Mouse (Mus musculus) forebrain, postnatal 0 days (tissue): ENCODE data around the gene Cdt1. TPM values are rescaled to one million over a fixed set of nuclear protein-coding genes. Genes with fewer than 3 reads are reported as not detected.
A peak's percentile ranks its signal among the peaks of the same experiment; 100 is the strongest.

Experiments used
- ATAC-seq: fragments of 200-750 bp; cut with Nextera tagmentation; 2 replicates; pipeline ENCODE4 v1.8.0; 2017; ENCODE audit warnings: mild to moderate bottlenecking, moderate library complexity
- DNase-seq: peaks from one replicate; pipeline ENCODE4 v3.0.0-alpha.2; 2015
- H3K27ac ChIP-seq: fragments of 300-500 bp; sonication (generic); 2 replicates; pipeline ENCODE4 v1.5.1; 2014; ENCODE audit warnings: low read depth, mild to moderate bottlenecking, antibody characterized with exemption, low read length, moderate library complexity, mixed read lengths
- H3K27me3 ChIP-seq: fragments of 300-500 bp; sonication (generic); 2 replicates; pipeline ENCODE4 v1.6.1; 2014; ENCODE audit warnings: mild to moderate bottlenecking, low read length, mixed read lengths; ENCODE audit not compliant: insufficient read depth
- H3K36me3 ChIP-seq: fragments of 300-500 bp; sonication (generic); 2 replicates; pipeline ENCODE4 v1.6.1; 2014; ENCODE audit warnings: mild to moderate bottlenecking, moderate library complexity; ENCODE audit not compliant: insufficient read depth
- H3K4me1 ChIP-seq: fragments of 300-500 bp; sonication (generic); 2 replicates; pipeline ENCODE4 v1.6.1; 2014; ENCODE audit warnings: antibody characterized with exemption; ENCODE audit not compliant: insufficient read depth
- H3K4me2 ChIP-seq: fragments of 300-500 bp; sonication (generic); 2 replicates; pipeline ENCODE4 v1.6.1; 2014; ENCODE audit warnings: low read depth, mild to moderate bottlenecking, moderate library complexity
- H3K4me3 ChIP-seq: fragments of 300-500 bp; sonication (generic); 2 replicates; pipeline ENCODE4 v1.5.1; 2014; ENCODE audit warnings: low read depth, low read length, mixed read lengths
- H3K9ac ChIP-seq: fragments of 300-500 bp; sonication (generic); 2 replicates; pipeline ENCODE4 v1.6.1; 2014; ENCODE audit warnings: mild to moderate bottlenecking
- H3K9me3 ChIP-seq: fragments of 300-500 bp; sonication (generic); 2 replicates; pipeline ENCODE4 v1.6.1; 2016; ENCODE audit warnings: low read length
- CTCF ChIP-seq: sonication (generic); IDR thresholded peaks from 2 replicates; pipeline ENCODE4 v1.5.1; 2016; ENCODE audit warnings: antibody characterized with exemption, control low read depth, low read depth
- WGBS: fragments of 180-500 bp; shearing (Covaris S2); extraction: QIAGEN DNeasy Blood & Tissue Kit; methylation state at CpG from one replicate; pipeline ENCODE4 v1.1.7; 2014; 5-methylcytosine and 5-hydroxymethylcytosine counted together
- polyA plus RNA-seq: library from polyadenylated mRNA; unstranded; fragments of >200 nt; fragmentation: Nextera tagmentation; extraction: Ambion mirVana; gene quantifications from 2 replicates; pipeline ENCODE4 v1.2.1, GENCODE M21; 2015
- total RNA-seq: library from RNA; depleted of rRNA; stranded (reverse); fragments of >200 nt; gene quantifications from 2 replicates; pipeline ENCODE4 v1.2.3, GENCODE M21; 2014

Cdt1 gene
- total and polyA plus RNA-seq, 2 experiments from 2014 or later, result 6.1 to 14.9 TPM

DNA sequence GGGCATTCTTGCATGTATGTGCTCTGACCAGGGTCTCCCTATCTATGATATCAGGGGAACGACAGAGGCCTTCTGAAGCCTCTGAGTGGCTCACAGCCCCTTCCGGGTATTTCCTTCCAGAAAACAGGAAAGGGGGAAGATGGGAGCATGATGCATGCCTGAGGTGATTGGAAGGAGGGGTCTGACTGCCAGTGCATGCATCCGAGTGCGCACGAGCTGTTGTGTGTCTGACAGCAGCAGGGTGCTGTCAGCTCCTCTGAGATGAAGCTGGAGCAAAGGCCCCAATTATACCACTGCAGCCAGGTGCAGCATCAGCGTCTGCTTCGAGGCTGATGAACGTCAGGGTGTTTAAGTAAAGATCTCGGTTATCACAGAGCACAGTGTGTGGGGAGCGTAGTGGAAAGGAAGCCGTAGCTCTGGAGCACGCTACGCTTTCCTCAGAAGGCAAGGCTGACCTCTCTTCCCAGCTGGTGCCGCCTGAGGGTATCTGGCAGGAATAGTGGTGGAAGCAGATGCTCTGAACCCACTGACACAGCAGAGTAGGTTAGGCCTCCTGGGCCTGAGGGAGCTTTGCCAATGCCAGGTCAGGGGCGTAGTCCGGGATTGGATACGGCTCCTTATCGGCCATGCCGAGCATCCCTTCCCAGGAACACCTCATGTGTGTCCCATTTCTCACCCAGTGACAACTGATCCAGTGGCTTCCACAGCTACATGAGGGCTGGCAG lies 26.1 kb downstream of the Cdt1 start:
- Histone ChIP-seq H3K4me1 (no peaks in the 10 kb centered on the region), H3K9me3 (no peaks in the 10 kb centered on the region), H3K9ac (no peak overlapping the region; the same call in 1 of the 2 replicates), H3K4me3 (no peak overlapping the region), H3K27me3 (no peaks in the 10 kb centered on the region), H3K4me2 (no peak overlapping the region), H3K36me3 (no peaks in the 10 kb centered on the region), H3K27ac (peak overlapping the region; percentile 35)
- DNase-seq, result peak; percentile 20
- 85% methylated on average over 19 of the region's 19 CpGs for whole genome bisulfite sequencing
- ATAC-seq, result peak; percentile 76; the same call in 1 of the 2 replicates
- no peak for TF ChIP-seq CTCF

DNA sequence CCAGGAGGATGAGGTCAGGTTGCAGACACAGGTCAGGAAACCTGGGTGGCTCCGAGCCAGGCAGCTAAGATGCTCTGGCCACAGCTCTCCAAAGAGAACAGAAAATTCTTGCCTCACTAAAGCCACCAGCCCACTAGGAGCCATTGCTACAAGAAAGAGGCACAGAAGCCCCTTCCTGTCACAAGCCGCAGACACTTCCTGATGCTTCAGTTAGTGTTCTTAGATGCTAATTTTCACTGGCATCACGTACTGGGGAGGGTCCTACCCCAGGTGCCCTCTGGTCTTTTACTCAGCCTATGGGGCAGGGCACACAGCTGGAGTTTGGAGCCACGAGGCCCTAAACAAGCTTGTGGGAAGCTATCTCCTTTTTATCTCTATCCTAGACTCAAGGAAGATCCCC lies 28.2 kb downstream of the Cdt1 start:
- Histone ChIP-seq H3K9ac (no peak overlapping the region), H3K27ac (no peak overlapping the region), H3K27me3 (no peaks in the 10 kb centered on the region), H3K9me3 (no peaks in the 10 kb centered on the region), H3K4me2 (no peak overlapping the region), H3K4me3 (no peak overlapping the region), H3K4me1 (no peaks in the 10 kb centered on the region), H3K36me3 (no peaks in the 10 kb centered on the region)
- WGBS, result 56% methylated on average over 4 of the region's 4 CpGs
- ATAC-seq, result no peak
- no peak for DNase-seq
- no peak for TF ChIP-seq CTCF

DNA sequence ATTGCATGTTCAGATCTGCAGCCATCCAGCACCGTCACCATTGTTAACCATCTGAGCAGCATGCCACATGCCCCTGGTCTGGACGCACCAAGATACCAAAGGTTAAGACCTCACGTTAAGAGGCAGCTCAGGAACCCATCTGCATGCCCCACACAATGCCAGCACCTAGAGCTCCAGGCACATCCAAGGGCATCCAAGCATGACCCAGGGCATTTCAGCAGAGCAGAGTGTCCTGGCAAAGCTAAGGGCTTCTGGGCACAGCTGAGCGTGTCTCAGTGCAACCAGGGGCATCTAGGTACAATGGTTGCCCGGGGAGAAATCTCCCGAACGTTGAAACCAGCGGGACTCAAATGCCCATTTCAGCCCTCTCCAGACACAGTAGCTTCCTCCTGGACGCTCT lies 32.9 kb downstream of the Cdt1 start:
- H3K4me3 ChIP-seq, result no peak overlapping the region
- no peak overlapping the region for H3K4me2 ChIP-seq
- no peaks in the 10 kb centered on the region for H3K4me1 ChIP-seq
- DNase-seq, result no peak
- WGBS, result 89% methylated on average over 9 of the region's 9 CpGs
- no peaks in the 10 kb centered on the region for H3K36me3 ChIP-seq
- H3K9me3 ChIP-seq, result no peaks in the 10 kb centered on the region
- H3K27ac ChIP-seq, result no peak overlapping the region
- no peak overlapping the region for H3K9ac ChIP-seq
- H3K27me3 ChIP-seq, result no peaks in the 10 kb centered on the region
- TF ChIP-seq CTCF, result no peak
- no peak for ATAC-seq

DNA sequence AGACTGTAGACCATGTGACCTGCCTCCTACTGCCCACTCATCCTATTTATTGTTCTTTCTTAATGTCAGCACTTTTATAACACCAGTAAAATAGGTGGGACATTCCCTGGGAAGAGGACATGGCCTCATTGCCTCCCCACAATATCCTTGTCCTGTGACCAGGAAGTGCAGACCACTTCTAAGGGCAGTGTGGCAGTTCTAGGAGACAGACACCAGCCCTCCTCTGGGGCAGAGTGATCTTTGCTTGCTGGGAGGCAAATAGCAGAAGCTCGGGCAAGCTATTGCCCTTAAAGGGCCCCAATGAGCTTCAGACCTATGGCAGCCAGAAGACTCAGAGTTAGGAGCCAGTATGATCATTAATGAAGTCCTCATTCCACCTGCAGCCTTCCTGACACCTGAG lies 36.8 kb downstream of the Cdt1 start:
- WGBS, result 65% methylated on average over 1 of the region's 1 CpGs
- no peaks in the 10 kb centered on the region for H3K9me3 ChIP-seq
- no peak overlapping the region for H3K4me2 ChIP-seq
- no peak overlapping the region for H3K4me3 ChIP-seq
- no peak for ATAC-seq
- H3K27me3 ChIP-seq, result no peaks in the 10 kb centered on the region
- H3K4me1 ChIP-seq, result no peaks in the 10 kb centered on the region
- no peak for DNase-seq
- H3K27ac ChIP-seq, result no peak overlapping the region
- no peak for TF ChIP-seq CTCF
- H3K9ac ChIP-seq, result no peak overlapping the region
- no peaks in the 10 kb centered on the region for H3K36me3 ChIP-seq

DNA sequence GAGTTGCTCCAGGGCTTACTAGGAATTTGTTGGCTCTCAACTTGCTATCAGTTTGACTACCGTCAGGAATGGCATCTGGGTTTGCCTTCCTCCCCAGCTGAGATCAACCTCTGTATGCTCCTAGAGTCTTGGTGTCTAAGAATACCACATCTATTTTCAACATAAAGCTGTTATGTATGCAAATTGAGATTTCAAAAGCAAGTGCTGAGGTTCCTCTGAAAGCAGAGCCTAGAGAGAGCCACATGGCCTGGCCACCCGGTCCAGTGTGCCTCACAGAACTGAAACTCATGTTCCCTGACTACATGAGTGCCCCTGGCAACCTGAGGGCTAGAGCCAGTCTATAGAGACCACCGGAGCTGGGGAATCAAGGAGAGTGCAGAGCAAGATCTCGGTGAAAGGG lies 37.6 kb downstream of the Cdt1 start:
- Histone ChIP-seq H3K4me2 (no peak overlapping the region), H3K4me1 (peaks cover 2% of the 10 kb centered on the region; the same call in 1 of the 2 replicates), H3K4me3 (no peak overlapping the region), H3K27me3 (no peaks in the 10 kb centered on the region), H3K36me3 (no peaks in the 10 kb centered on the region), H3K27ac (no peak overlapping the region), H3K9ac (no peak overlapping the region), H3K9me3 (no peaks in the 10 kb centered on the region)
- TF ChIP-seq CTCF, result no peak
- no peak for ATAC-seq
- no peak for DNase-seq
- WGBS, result 73% methylated on average over 4 of the region's 4 CpGs

DNA sequence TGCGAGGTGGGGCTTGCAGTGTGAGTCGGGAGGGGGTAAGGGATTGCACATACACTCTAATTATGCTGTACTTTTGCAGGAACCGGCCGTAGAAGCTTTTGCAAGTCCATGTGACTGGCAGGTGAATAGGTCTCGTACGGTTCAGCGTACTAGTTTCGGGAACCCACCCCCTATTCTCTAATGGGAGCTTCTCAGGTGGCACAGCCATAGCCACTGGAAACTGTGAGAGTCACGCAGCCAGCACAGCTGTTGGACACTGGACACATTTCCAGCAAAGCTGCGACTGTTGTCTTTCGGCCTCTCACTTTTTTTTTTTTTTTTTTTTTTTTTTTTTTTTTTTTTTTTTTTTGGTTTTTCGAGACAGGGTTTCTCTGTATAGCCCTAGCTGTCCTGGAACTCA lies 39.0 kb downstream of the Cdt1 start:
- TF ChIP-seq CTCF, result no peak
- WGBS, result 76% methylated on average over 11 of the region's 12 CpGs
- ATAC-seq, result no peak

DNA sequence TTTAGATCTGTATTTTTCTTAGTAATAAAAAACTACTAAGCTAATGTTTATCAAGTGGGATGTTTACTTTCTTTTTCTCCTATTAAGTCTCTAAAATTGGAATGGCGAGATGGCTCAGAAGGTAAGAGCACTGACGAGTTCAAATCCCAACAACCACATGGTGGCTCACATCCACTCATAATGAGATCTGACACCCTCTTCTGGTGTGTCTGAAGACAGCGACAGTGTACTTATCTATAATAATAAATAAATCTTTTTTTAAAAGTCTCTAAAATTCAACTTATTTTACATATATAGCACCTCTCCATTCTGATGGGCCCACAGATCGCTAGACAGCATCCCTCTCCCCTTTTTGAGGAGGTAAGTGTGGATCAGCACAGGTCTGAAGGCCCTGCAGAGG lies 42.4 kb downstream of the Cdt1 start:
- no peak overlapping the region for H3K9ac ChIP-seq
- H3K27ac ChIP-seq, result no peak overlapping the region
- H3K9me3 ChIP-seq, result no peaks in the 10 kb centered on the region
- WGBS, result 46% methylated on average over 4 of the region's 4 CpGs
- H3K27me3 ChIP-seq, result no peaks in the 10 kb centered on the region
- ATAC-seq, result no peak
- TF ChIP-seq CTCF, result peak; percentile 21; the same call in 1 of the 2 replicates
- H3K4me2 ChIP-seq, result peak overlapping the region; percentile 89
- DNase-seq, result no peak
- peaks cover 15% of the 10 kb centered on the region for H3K4me1 ChIP-seq
- H3K4me3 ChIP-seq, result no peak overlapping the region
- H3K36me3 ChIP-seq, result peaks cover 9% of the 10 kb centered on the region; the same call in 1 of the 2 replicates

More for the DNA sequence above, 39.0 kb downstream of the Cdt1 start:
- H3K27me3 ChIP-seq, result no peaks in the 10 kb centered on the region
- no peak overlapping the region for H3K9ac ChIP-seq
- peaks cover 6% of the 10 kb centered on the region; the same call in 1 of the 2 replicates for H3K4me1 ChIP-seq
- no peak overlapping the region for H3K27ac ChIP-seq
- H3K4me3 ChIP-seq, result no peak overlapping the region
- H3K9me3 ChIP-seq, result no peaks in the 10 kb centered on the region
- H3K4me2 ChIP-seq, result no peak overlapping the region
- H3K36me3 ChIP-seq, result no peaks in the 10 kb centered on the region
- no peak for DNase-seq
